Mouse (Mus musculus): ENCODE results near the gene Taf5l. TPM values are rescaled to one million over a fixed set of nuclear protein-coding genes. Genes with fewer than 3 reads are reported as not detected.

Taf5l gene
- polyA plus RNA-seq, 1 experiment = 32.3 TPM

DNA sequence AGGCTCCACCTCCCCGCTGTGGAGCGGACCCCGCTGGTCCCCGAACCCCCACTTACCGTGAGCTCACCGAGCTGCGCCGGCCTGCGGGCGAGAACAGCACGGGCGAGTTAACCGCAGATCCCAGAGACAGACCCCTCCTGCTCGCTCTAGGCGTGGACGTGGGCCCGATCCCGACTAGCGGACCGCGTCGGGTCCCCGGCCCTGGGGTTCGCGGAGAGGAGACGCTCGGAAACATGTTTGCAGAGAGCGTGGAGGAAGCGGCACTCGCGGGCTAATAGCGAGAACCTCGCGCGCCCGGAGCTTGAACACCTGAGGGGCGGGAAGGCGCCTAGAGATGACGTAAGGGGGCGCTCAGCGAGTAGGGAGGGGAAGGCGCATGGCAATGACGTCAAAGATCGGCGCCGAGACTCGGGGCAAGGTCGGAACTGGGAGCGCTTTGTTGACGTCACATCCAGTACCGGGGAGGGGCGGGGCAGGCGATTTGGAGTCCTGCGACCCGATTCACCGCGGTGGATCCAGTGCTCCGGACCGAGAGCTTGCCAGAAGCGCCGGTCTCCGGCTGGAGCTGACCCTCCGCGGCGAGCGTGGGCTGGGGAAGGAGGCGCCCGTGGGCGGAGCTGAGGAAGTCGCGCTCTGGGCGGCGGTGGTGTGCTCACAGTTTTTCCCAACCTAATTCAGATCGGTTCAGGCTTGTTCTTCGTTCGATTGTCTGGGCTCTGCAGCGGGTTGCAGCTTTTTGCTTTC, 72.1 kb downstream of the Taf5l start, which contains the start of gene Nup133:
Nup133 (minus strand) TSS at position 324 of the 744 bp plus-strand sequence.
- TF ChIP-seq GATA1 (IDR thresholded peaks at IDR 0.05; ENCODE audit: low read length) = no peak

Other genes starting within 250 kb of the Taf5l start
- gene Rab4a, start 215.4 kb downstream of the Taf5l start, polyA plus RNA-seq (2012) = 19.4 and 21.9 TPM in 2 replicates
- 9.4 and 13.1 TPM in 2 replicates for gene Ccsap, start 161.2 kb downstream of the Taf5l start, polyA plus RNA-seq (2012)
- 0.06 TPM in 1 of 2 replicates, not detected in the other for gene Acta1, start 126.6 kb downstream of the Taf5l start, polyA plus RNA-seq (2012)
- gene Nup133, start 72.1 kb downstream of the Taf5l start, polyA plus RNA-seq (2012) = 24.2 and 32.1 TPM in 2 replicates
- 22.1 and 24.5 TPM in 2 replicates for gene Abcb10, start 38.3 kb downstream of the Taf5l start, polyA plus RNA-seq (2012)
- 2.5 and 3.8 TPM in 2 replicates for gene Urb2, start 111 bp upstream of the Taf5l start, polyA plus RNA-seq (2012)
- not detected in 2 replicates for gene Galnt2, start 210.0 kb upstream of the Taf5l start, polyA plus RNA-seq (2012)

Measured in G1E-ER4 (cell line).